Mouse (Mus musculus): ENCODE data around the gene Ccdc185. TPM values are rescaled to one million over a fixed set of nuclear protein-coding genes. Genes with fewer than 3 reads are reported as not detected.

The Ccdc185 gene
- total and polyA plus RNA-seq, 2 experiments, result not detected

DNA sequence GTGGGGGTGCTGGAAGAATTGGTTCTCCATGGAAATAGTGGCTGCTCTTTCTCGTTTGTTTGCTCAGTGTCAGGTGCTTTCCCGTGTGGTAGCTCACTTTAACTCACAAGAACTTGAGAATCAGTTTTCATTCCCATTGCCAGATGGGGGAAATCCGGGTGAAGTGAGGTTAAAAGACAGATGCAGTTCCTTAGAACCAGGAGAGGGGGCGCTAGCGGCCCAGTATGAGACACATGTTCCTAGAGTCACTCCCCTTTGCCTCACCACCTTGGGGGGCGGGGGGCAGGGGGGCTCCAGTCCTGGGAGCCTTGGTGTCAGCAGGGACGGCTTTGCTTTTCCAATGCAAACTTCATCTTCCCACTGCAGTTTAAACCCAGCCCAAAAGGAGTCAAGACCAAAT, 38.0 kb upstream of the Ccdc185 start:
- H3K79me2 ChIP-seq (ENCODE audit: control insufficient read depth, insufficient read depth, low read length), result no peaks in the 10 kb centered on the region
- no peaks in the 10 kb centered on the region for H3K27me3 ChIP-seq (ENCODE audit: control insufficient read depth, insufficient read depth, low read length)
- no peak overlapping the region for H3K9ac ChIP-seq (ENCODE audit: low read depth, low read length)
- WGBS, result 49% methylated on average over 7 of the region's 7 CpGs
- no peaks in the 10 kb centered on the region for H3K36me3 ChIP-seq (ENCODE audit: control insufficient read depth, insufficient read depth, low read length)
- TF ChIP-seq CTCF (IDR thresholded peaks at IDR 0.05; ENCODE audit: low read depth, low read length) (no peak), POLR2A (IDR thresholded peaks at IDR 0.05; ENCODE audit: extremely low read depth, insufficient read depth, low read length) (no peak)
- H3K4me1 ChIP-seq (ENCODE audit: control insufficient read depth, insufficient read depth, low read length), result no peaks in the 10 kb centered on the region
- H3K4me3 ChIP-seq (ENCODE audit: insufficient read depth, low read depth, low read length), result no peak overlapping the region
- no peak overlapping the region for H3K27ac ChIP-seq (replicated peaks; ENCODE audit: insufficient read depth, low read depth, low read length)
- DNase-seq (ENCODE audit: extremely low read depth, low read depth, low spot score), result no peak

DNA sequence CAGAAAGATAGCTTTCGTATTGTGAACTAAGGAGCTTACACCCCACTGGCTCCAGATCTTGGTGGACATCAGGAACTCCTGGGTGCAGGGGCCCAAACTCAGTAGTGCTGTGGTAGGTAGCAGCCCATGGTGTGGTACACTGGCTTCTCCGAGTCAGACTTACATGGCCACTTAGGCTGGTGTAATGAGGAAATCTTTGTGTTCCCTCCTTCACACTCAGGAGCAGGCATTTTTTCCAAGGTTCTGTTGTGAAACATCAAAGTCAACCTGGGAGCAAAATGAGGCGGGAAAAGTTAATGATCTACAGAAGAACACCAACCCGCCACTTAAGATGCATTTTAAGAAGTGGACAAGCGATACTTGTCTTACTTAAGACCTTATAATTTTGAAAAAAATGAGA, 36.5 kb upstream of the Ccdc185 start:
- H3K36me3 ChIP-seq (ENCODE audit: control insufficient read depth, insufficient read depth, low read length), result no peaks in the 10 kb centered on the region
- no peak for TF ChIP-seq CTCF (IDR thresholded peaks at IDR 0.05; ENCODE audit: low read depth, low read length)
- no peak for TF ChIP-seq POLR2A (IDR thresholded peaks at IDR 0.05; ENCODE audit: extremely low read depth, insufficient read depth, low read length)
- DNase-seq (ENCODE audit: extremely low read depth, low read depth, low spot score), result no peak
- H3K4me3 ChIP-seq (ENCODE audit: insufficient read depth, low read depth, low read length), result no peak overlapping the region
- no peak overlapping the region for H3K9ac ChIP-seq (ENCODE audit: low read depth, low read length)
- H3K79me2 ChIP-seq (ENCODE audit: control insufficient read depth, insufficient read depth, low read length), result no peaks in the 10 kb centered on the region
- WGBS, result 90% methylated on average over 5 of the region's 5 CpGs
- H3K27me3 ChIP-seq (ENCODE audit: control insufficient read depth, insufficient read depth, low read length), result no peaks in the 10 kb centered on the region
- H3K27ac ChIP-seq (replicated peaks; ENCODE audit: insufficient read depth, low read depth, low read length), result no peak overlapping the region
- no peaks in the 10 kb centered on the region for H3K4me1 ChIP-seq (ENCODE audit: control insufficient read depth, insufficient read depth, low read length)

DNA sequence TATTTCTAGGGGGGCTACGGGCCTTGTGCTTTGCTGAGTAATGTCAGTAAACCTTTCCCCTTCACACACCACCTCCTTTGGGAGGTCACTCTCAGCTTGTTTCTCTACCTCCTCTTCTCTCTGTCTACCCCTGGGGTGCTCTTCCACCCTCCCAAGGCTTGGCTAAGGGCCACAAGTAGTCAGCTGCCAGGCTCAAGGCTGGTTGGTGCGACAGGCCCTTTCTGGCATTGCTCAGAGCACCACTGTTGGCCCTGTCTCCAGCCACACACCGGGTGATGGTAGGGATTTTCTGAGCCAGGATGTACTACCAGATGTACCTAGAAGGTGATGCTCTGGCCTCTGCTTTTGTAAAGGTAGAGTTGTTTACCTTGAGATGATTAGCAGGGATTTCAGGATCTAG, 35.8 kb upstream of the Ccdc185 start:
- TF ChIP-seq POLR2A (IDR thresholded peaks at IDR 0.05; ENCODE audit: extremely low read depth, insufficient read depth, low read length) (no peak), CTCF (IDR thresholded peaks at IDR 0.05; ENCODE audit: low read depth, low read length) (no peak)
- no peaks in the 10 kb centered on the region for H3K36me3 ChIP-seq (ENCODE audit: control insufficient read depth, insufficient read depth, low read length)
- no peak overlapping the region for H3K9ac ChIP-seq (ENCODE audit: low read depth, low read length)
- 89% methylated on average over 3 of the region's 3 CpGs for WGBS
- no peak overlapping the region for H3K27ac ChIP-seq (replicated peaks; ENCODE audit: insufficient read depth, low read depth, low read length)
- no peaks in the 10 kb centered on the region for H3K4me1 ChIP-seq (ENCODE audit: control insufficient read depth, insufficient read depth, low read length)
- H3K27me3 ChIP-seq (ENCODE audit: control insufficient read depth, insufficient read depth, low read length), result no peaks in the 10 kb centered on the region
- no peaks in the 10 kb centered on the region for H3K79me2 ChIP-seq (ENCODE audit: control insufficient read depth, insufficient read depth, low read length)
- no peak overlapping the region for H3K4me3 ChIP-seq (ENCODE audit: insufficient read depth, low read depth, low read length)
- no peak for DNase-seq (ENCODE audit: extremely low read depth, low read depth, low spot score)

DNA sequence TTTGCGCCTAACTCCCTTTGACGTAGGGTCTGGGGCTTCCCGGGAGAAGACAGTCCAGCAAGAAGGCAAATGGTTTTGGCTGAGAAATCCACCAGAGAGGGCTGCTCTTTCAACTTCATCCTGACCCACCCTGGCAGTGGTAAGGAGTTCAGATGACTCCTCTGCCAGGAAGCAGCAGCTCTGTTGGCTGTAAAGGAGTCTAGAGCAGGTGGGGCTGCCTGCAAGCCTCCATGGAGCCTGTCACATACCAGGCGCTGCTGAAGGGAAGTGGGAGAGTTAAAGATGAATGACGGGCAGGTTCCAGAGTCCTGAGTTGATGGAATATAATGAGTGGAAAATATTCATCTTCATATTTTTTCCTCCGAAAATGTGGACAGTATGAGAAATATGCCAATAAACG, 34.8 kb upstream of the Ccdc185 start:
- no peak overlapping the region for H3K27ac ChIP-seq (replicated peaks; ENCODE audit: insufficient read depth, low read depth, low read length)
- H3K36me3 ChIP-seq (ENCODE audit: control insufficient read depth, insufficient read depth, low read length), result no peaks in the 10 kb centered on the region
- WGBS, result 94% methylated on average over 7 of the region's 7 CpGs
- TF ChIP-seq CTCF (IDR thresholded peaks at IDR 0.05; ENCODE audit: low read depth, low read length) (no peak), POLR2A (IDR thresholded peaks at IDR 0.05; ENCODE audit: extremely low read depth, insufficient read depth, low read length) (no peak)
- H3K9ac ChIP-seq (ENCODE audit: low read depth, low read length), result no peak overlapping the region
- H3K79me2 ChIP-seq (ENCODE audit: control insufficient read depth, insufficient read depth, low read length), result no peaks in the 10 kb centered on the region
- no peak overlapping the region for H3K4me3 ChIP-seq (ENCODE audit: insufficient read depth, low read depth, low read length)
- H3K27me3 ChIP-seq (ENCODE audit: control insufficient read depth, insufficient read depth, low read length), result no peaks in the 10 kb centered on the region
- DNase-seq (ENCODE audit: extremely low read depth, low read depth, low spot score), result no peak
- no peaks in the 10 kb centered on the region for H3K4me1 ChIP-seq (ENCODE audit: control insufficient read depth, insufficient read depth, low read length)

DNA sequence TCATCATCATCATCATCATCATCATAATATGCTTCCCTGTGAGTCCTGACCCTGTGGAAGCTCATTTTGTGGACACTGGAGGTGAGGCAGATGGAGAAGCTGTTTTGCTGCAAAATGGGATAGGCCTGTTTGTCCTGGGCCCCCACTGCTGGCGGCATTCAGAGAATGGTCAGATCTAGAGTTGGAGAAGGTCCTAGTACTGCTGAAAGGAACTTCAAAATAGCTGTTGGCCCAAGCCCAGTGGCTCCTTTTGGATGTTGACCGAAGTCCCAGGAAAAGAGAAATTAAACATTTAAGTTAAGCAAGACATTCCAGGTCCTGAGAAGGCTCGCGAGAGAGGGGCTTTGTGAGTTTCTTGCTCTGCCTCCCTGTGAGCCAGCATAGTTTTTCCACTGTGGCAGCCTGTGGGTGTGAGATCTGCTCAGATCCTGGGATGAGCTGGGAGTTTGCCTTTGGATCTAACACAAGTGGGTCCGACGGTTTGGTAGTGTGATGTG, 30.1 kb upstream of the Ccdc185 start:
- no peak for DNase-seq (ENCODE audit: extremely low read depth, low read depth, low spot score)
- 79% methylated on average over 6 of the region's 6 CpGs for WGBS
- Histone ChIP-seq H3K4me1 (ENCODE audit: control insufficient read depth, insufficient read depth, low read length) (no peaks in the 10 kb centered on the region), H3K79me2 (ENCODE audit: control insufficient read depth, insufficient read depth, low read length) (no peaks in the 10 kb centered on the region), H3K27ac (replicated peaks; ENCODE audit: insufficient read depth, low read depth, low read length) (no peak overlapping the region), H3K4me3 (ENCODE audit: insufficient read depth, low read depth, low read length) (no peak overlapping the region), H3K36me3 (ENCODE audit: control insufficient read depth, insufficient read depth, low read length) (no peaks in the 10 kb centered on the region), H3K27me3 (ENCODE audit: control insufficient read depth, insufficient read depth, low read length) (no peaks in the 10 kb centered on the region), H3K9ac (ENCODE audit: low read depth, low read length) (no peak overlapping the region)
- TF ChIP-seq POLR2A (IDR thresholded peaks at IDR 0.05; ENCODE audit: extremely low read depth, insufficient read depth, low read length), result no peak
- TF ChIP-seq CTCF (IDR thresholded peaks at IDR 0.05; ENCODE audit: low read depth, low read length), result no peak

DNA sequence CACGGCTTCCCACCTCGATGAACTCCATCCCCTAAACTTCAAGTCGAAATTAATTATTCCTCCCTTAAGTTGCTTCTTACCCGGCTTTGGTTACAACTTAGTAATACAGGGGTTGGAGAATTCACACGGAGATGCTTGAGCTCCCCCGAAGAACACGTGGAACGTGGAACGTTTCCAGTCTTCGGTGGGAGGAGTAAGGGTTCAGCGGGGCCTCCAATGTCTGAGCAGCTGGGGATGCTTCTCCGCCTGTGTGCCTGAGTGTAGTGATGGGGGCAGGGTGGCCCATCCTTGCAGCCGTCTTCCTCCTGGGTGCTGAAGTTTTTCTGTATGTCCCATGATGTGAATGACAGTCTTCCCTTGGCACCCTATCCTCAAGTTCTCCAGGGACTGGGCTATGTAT, 29.2 kb upstream of the Ccdc185 start:
- Histone ChIP-seq H3K27ac (replicated peaks; ENCODE audit: insufficient read depth, low read depth, low read length) (no peak overlapping the region), H3K27me3 (ENCODE audit: control insufficient read depth, insufficient read depth, low read length) (no peaks in the 10 kb centered on the region), H3K36me3 (ENCODE audit: control insufficient read depth, insufficient read depth, low read length) (no peaks in the 10 kb centered on the region), H3K79me2 (ENCODE audit: control insufficient read depth, insufficient read depth, low read length) (no peaks in the 10 kb centered on the region), H3K9ac (ENCODE audit: low read depth, low read length) (no peak overlapping the region), H3K4me3 (ENCODE audit: insufficient read depth, low read depth, low read length) (no peak overlapping the region), H3K4me1 (ENCODE audit: control insufficient read depth, insufficient read depth, low read length) (no peaks in the 10 kb centered on the region)
- no peak for DNase-seq (ENCODE audit: extremely low read depth, low read depth, low spot score)
- no peak for TF ChIP-seq POLR2A (IDR thresholded peaks at IDR 0.05; ENCODE audit: extremely low read depth, insufficient read depth, low read length)
- no peak for TF ChIP-seq CTCF (IDR thresholded peaks at IDR 0.05; ENCODE audit: low read depth, low read length)
- 84% methylated on average over 13 of the region's 13 CpGs for WGBS

Data from liver, adult 2 months (tissue).